Mouse (Mus musculus) small intestine, adult 2 months (tissue): ENCODE measurements at regions not wholly inside any gene's neighbourhood (a gene's known extent, or its start where the extent isn't known, plus 50 kb on each side); places are given as distances from the start of the nearest gene placed in this dataset.

Experiments used
- CTCF ChIP-seq: fragments of 200-500 bp; IDR thresholded peaks from 2 replicates; pipeline ENCODE4 v1.5.1; 2012; ENCODE audit warnings: low read depth, mild to moderate bottlenecking, control low read depth, inconsistent platforms, low read length, moderate library complexity, mixed read lengths; ENCODE audit not compliant: insufficient replicate concordance, insufficient read length; ENCODE audit errors: extremely low read depth
- POLR2A ChIP-seq: fragments of 200-500 bp; IDR thresholded peaks from 2 replicates; pipeline ENCODE4 v1.6.1; 2012; ENCODE audit warnings: low read depth, mild to moderate bottlenecking, control low read depth, inconsistent platforms, low read length, moderate library complexity

DNA sequence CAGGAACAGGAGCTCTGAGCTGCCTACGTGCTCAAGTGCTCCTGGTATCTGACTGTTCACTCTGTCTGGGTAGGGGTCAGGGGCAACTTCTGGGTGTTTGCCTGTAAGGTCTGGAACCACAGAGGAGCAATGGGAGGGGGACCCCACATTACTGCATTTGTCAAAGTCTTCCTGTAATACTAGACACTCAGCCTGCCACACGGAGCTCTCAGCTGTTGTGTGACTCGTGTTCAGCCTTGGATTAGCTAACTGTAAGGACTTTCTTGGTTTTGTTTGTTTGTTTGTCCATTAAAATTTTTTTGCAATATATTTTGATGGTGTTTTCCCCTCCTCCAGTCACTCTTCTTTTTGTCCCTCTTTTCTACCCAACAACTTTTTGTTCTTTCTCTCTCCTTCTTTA is 74.4 kb upstream of the Tnrc6c start:
- no peak for TF ChIP-seq CTCF
- no peak for TF ChIP-seq POLR2A
